Mouse (Mus musculus): ENCODE results near the gene Cdc42bpg.
A peak's percentile ranks its signal among the peaks of the same experiment; 100 is the strongest.

DNA sequence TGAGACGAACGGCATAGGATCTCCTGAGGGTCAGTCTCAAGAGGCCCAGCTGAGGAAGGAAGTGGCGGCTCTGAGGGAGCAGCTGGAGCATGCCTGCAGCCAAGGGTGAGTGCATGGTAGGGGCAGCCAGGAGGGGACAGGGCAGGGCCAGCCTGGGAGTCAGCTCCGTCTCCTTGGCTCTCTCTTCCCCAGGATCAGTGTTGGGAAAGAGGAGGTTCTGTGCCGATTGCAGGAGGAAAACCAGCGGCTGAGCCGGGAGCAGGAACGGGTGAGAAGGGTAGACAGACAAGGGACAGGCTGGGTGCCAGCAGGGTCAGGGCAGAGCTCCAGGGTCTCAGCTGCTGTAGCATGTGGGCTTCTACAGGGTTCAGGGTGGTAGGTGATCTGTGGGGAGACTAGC is 8.3 kb downstream of the Cdc42bpg start:
- TF ChIP-seq TCF12 (IDR thresholded peaks at IDR 0.05; ENCODE audit: insufficient read depth, poor library complexity, severe bottlenecking) (no peak), POLR2A (IDR thresholded peaks at IDR 0.05; ENCODE audit: insufficient read length, low read depth) (no peak), MAX (IDR thresholded peaks at IDR 0.05; ENCODE audit: low read depth) (no peak), MYOG (IDR thresholded peaks at IDR 0.05; ENCODE audit: control insufficient read depth in 1 of 3, insufficient read depth in 1 of 3, insufficient read length in 2 of 3, low read depth in 2 of 3) (peak in 1 of 3 experiments; percentile 13)
